Mouse (Mus musculus) layer of hippocampus, adult 2 months (tissue): Measurements from ENCODE around the gene Wdr95. TPM values are rescaled to one million over a fixed set of nuclear protein-coding genes. Genes with fewer than 3 reads are reported as not detected.
"Not testable (repeated sequence)": the region's sequence is repeated elsewhere in the genome, so short reads cannot be mapped to it uniquely, and the experiment has no call there.

Experiments used
- DNase-seq, 2 experiments: peaks; one replicate each; pipeline ENCODE4 v3.0.0; 2022; ENCODE audit warnings: low spot score in 2 of 2
- H3K27ac ChIP-seq: fragments of 200-600 bp; 2 replicates; pipeline ENCODE4 v1.8.1; 2022
- H3K4me3 ChIP-seq: fragments of 200-600 bp; 2 replicates; pipeline ENCODE4 v1.8.1; 2022; ENCODE audit warnings: mild to moderate bottlenecking
- CTCF ChIP-seq: fragments of 200-600 bp; conservative IDR thresholded peaks from 2 replicates; pipeline ENCODE4 v1.8.1; 2022; ENCODE audit warnings: antibody characterized with exemption, mild to moderate bottlenecking, moderate library complexity
- total RNA-seq, 2 experiments: library from RNA; stranded (reverse); gene quantifications; 2 replicates each; pipeline ENCODE4 v1.2.3; 2021

The Wdr95 gene
- total RNA-seq, 2 experiments from 2014 or later: 0.41 to 1.0 TPM

DNA sequence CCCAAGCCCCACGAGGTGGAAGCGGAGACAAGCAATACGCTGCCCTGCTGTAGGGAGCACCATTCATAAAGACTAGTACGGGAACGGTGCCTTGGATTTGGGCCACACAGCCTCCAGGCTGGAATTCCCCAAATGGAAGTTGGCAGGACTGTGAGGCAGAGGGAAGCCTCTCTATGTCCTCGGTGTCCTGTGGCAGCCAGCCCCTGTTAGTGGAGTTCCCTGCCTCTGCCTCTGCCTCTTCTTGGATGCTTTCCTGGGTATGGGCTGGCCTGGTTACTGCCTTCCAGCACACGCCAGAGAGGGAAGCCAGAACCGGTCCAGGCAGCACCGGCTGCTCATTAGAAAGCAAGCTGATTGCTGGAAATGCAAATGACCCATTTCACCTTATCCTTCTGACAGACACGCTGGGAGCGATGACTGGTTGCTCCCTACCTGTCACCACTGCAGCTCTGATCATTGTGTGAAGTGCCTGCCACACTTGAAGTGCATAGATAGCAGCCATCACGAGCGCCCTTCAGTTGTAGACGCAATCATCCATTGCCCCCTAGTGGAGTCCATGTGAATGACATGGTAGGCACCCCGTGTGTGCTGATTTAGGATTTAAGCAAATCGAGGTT lies 4.1 kb upstream of the Wdr95 start:
- no peak overlapping the region; the same call in 1 of the 2 replicates for H3K4me3 ChIP-seq
- peak; percentile 90 to 93 for DNase-seq
- H3K27ac ChIP-seq: peak overlapping the region; percentile 64
- TF ChIP-seq CTCF: peak; percentile 98

- H3K27ac ChIP-seq: peak overlapping the region; percentile 64
- H3K4me3 ChIP-seq: peak overlapping the region; percentile 0; the same call in 1 of the 2 replicates
- no peak for DNase-seq
- peak; percentile 57 for TF ChIP-seq CTCF
Observed at GRCm38 (mm10) chr5:149525055-149525785, 3.3 kb upstream of the Wdr95 start.

DNA sequence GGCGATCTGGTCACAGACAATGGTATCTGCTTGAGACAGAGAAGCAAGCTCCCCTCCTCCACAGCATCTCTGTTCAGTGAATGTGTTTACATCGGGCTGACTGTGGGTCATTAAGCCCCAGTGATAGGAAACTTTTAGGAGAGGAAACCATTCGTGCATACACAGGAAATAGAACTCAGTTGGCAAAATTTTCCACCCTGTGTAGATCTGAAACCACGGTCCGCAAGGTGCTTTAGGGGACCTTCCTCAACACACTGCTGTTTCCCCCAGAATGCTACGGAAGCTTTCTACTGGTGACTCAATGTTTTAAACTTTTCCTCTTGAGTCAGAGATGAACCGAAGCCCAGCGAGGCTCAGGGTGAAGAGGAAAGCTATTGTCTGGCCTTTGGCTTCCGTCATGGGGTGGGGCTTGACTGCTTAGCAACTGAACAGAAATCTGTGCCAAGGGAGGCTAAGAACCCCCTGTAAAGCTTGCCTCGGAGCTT lies 2.0 kb upstream of the Wdr95 start:
- peak overlapping the region; percentile 76 for H3K27ac ChIP-seq
- peak in 1 of 2 experiments; percentile 57 for DNase-seq
- no peak for TF ChIP-seq CTCF
- peak overlapping the region; percentile 5; the same call in 1 of the 2 replicates for H3K4me3 ChIP-seq

GRCm38 (mm10) chr5:149527292-149527691 lies 1.2 kb upstream of the Wdr95 start:
- not testable (repeated sequence) for DNase-seq, H3K4me3 ChIP-seq
- H3K27ac ChIP-seq: peak overlapping the region; percentile 81

GRCm38 (mm10) chr5:149533847-149534246 lies 5.4 kb downstream of the Wdr95 start:
- Histone ChIP-seq H3K27ac (no peak overlapping the region), H3K4me3 (no peak overlapping the region)
- TF ChIP-seq CTCF: no peak
- DNase-seq: no peak

DNA sequence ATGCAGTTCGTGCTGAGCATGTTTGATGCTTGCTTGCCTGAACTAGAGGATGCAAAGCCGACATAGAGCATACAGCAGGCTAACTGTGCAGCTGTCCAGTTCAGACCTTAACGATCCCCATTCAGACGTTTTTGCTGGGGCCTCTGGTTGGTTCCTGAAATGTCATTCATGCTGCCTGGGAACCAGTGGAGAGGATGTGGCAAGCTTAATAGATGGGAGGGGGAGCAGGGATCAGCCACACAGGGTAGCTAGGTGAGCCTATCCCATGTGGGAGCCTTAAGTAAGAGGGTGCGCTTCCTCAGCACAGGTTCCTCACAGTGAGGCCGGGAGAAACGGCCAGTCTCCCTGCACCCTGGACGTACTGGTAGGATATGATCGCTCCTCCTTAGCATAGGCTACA lies 7.5 kb downstream of the Wdr95 start:
- Histone ChIP-seq H3K27ac (peak overlapping the region; percentile 72), H3K4me3 (peak overlapping the region; percentile 24; the same call in 1 of the 2 replicates)
- TF ChIP-seq CTCF: no peak
- no peak for DNase-seq

- peak; percentile 22 to 41 for DNase-seq
- Histone ChIP-seq H3K4me3 (peak overlapping the region; percentile 52), H3K27ac (peak overlapping the region; percentile 86)
- TF ChIP-seq CTCF: no peak
Observed at GRCm38 (mm10) chr5:149537796-149538511, 9.5 kb downstream of the Wdr95 start.

GRCm38 (mm10) chr5:149538531-149538930 lies 10.1 kb downstream of the Wdr95 start:
- no peak for TF ChIP-seq CTCF
- no peak for DNase-seq
- Histone ChIP-seq H3K4me3 (peak overlapping the region; percentile 52), H3K27ac (peak overlapping the region; percentile 86)

GRCm38 (mm10) chr5:149539051-149539450 lies 10.6 kb downstream of the Wdr95 start:
- Histone ChIP-seq H3K27ac (no peak overlapping the region), H3K4me3 (no peak overlapping the region)
- TF ChIP-seq CTCF: no peak
- no peak for DNase-seq

- Histone ChIP-seq H3K27ac (no peak overlapping the region), H3K4me3 (no peak overlapping the region)
- DNase-seq: no peak
- TF ChIP-seq CTCF: no peak
Observed at GRCm38 (mm10) chr5:149551179-149551578, 22.7 kb downstream of the Wdr95 start.

GRCm38 (mm10) chr5:149552742-149553141 lies 24.3 kb downstream of the Wdr95 start:
- Histone ChIP-seq H3K27ac (no peak overlapping the region), H3K4me3 (no peak overlapping the region)
- no peak for DNase-seq
- TF ChIP-seq CTCF: peak; percentile 67

GRCm38 (mm10) chr5:149553373-149553772 lies 24.9 kb downstream of the Wdr95 start:
- DNase-seq: no peak
- Histone ChIP-seq H3K4me3 (no peak overlapping the region), H3K27ac (no peak overlapping the region)
- TF ChIP-seq CTCF: no peak

GRCm38 (mm10) chr5:149554397-149554796 lies 25.9 kb downstream of the Wdr95 start:
- Histone ChIP-seq H3K4me3 (no peak overlapping the region), H3K27ac (no peak overlapping the region)
- TF ChIP-seq CTCF: no peak
- no peak for DNase-seq
